Comparison of ENCODE assay signal across 12 mouse cellular contexts in the genomic region with DNA sequence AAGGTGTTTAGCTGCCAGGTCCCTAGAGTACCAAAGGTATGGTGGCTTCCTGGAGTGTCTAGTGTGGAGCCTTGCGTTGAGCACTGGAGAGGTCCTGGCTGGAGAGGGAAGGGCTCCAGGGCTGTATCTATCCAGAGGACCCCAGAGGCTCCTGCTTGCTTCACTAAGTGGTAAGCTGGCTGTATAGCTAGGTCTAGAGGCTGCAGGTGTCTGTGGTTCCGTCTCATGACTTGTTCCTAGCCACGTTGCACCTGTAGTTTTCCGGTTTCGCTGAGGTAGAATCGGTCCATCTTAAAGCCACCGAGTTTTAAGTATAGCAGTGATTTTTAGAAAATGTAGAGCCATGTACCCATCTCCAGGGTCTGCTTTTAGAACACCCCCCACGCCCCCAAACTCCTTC. TPM values are rescaled to one million over a fixed set of nuclear protein-coding genes. Genes with fewer than 3 reads are reported as not detected.
DNase-seq lines count a peak whose midpoint lies in the region; ATAC-seq lines count a peak whose summit lies in the region.
"Had no signal": no experiment of that assay in that cellular context is flagged by ENCODE, and none has a peak within 500 bp of the region (broad histone marks: within the 10 kb centered on the region; RNA-seq: fewer than 3 reads in every experiment).

No protein-coding gene starts in this region.

- WGBS in heart, embryonic 10.5 days = 81% methylated on average over 8 of the region's 8 CpGs
- WGBS in kidney, embryonic 16.5 days = 81% methylated on average over 8 of the region's 8 CpGs
- WGBS in liver, embryonic 16.5 days (ENCODE audit: insufficient replicate concordance) = 62% methylated on average over 8 of the region's 8 CpGs

- H3K27me3 ChIP-seq in heart, embryonic 10.5 days (ENCODE audit: insufficient read depth, poor library complexity, severe bottlenecking) = no peaks in the 10 kb centered on the region
- H3K27me3 ChIP-seq in kidney, embryonic 16.5 days (ENCODE audit: insufficient read depth, low read length) = no peaks in the 10 kb centered on the region
- H3K27me3 ChIP-seq in liver, embryonic 16.5 days (ENCODE audit: control insufficient read depth, insufficient read depth, low read depth, low read length) = peaks cover 39% of the 10 kb centered on the region

- H3K4me2 ChIP-seq in kidney, embryonic 16.5 days (replicated peaks; ENCODE audit: low read depth, low read length) = peak overlapping the region; percentile 49
- H3K4me2 ChIP-seq in liver, embryonic 16.5 days (ENCODE audit: low read depth, low read length) = 0 out of 2 replicates have a peak overlapping the region, but pooled peaks have one; percentile 16

- intact Hi-C loops in heart, postnatal 10 days (cut with DNase I) = loop anchor here (5.0 kb wide), 1 partner anchor 34 kb away; no protein-coding TSS in a partner anchor

- H3K4me1 ChIP-seq in heart, embryonic 10.5 days = peaks cover 93% of the 10 kb centered on the region
- peaks cover 83% of the 10 kb centered on the region for H3K4me1 ChIP-seq in kidney, embryonic 16.5 days (ENCODE audit: insufficient read depth, low read length)
- peaks cover 18% of the 10 kb centered on the region for H3K4me1 ChIP-seq in liver, embryonic 16.5 days (ENCODE audit: control insufficient read depth, low read depth, low read length)

- H3K4me3 ChIP-seq in heart, embryonic 10.5 days = 0 out of 2 replicates have a peak overlapping the region, but pooled peaks have one; percentile 15
- 0 out of 2 replicates have a peak overlapping the region, but pooled peaks have one; percentile 15 for H3K4me3 ChIP-seq in kidney, embryonic 16.5 days (ENCODE audit: low read length)
- H3K4me3 ChIP-seq in liver, embryonic 16.5 days (ENCODE audit: low read depth, low read length) = no peak overlapping the region

- no peak for ATAC-seq in kidney, embryonic 16.5 days (ENCODE audit: low FRiP score, low TSS enrichment)
- ATAC-seq in liver, embryonic 16.5 days (ENCODE audit: low read depth) = no peak

- H3K9me3 ChIP-seq in heart, embryonic 10.5 days = no peaks in the 10 kb centered on the region; the same call in 1 of the 2 replicates
- no peaks in the 10 kb centered on the region for H3K9me3 ChIP-seq in kidney, embryonic 16.5 days (ENCODE audit: low read length)
- no peaks in the 10 kb centered on the region for H3K9me3 ChIP-seq in liver, embryonic 16.5 days (replicated peaks; ENCODE audit: control insufficient read depth, low read length)

- peak overlapping the region; percentile 56; the same call in 1 of the 2 replicates for H3K9ac ChIP-seq in kidney, embryonic 16.5 days (replicated peaks; ENCODE audit: low read length)
- H3K9ac ChIP-seq in liver, embryonic 16.5 days (ENCODE audit: low read depth, low read length) = no peak overlapping the region; the same call in 1 of the 2 replicates

- H3K36me3 ChIP-seq in heart, embryonic 10.5 days = no peaks in the 10 kb centered on the region
- no peaks in the 10 kb centered on the region for H3K36me3 ChIP-seq in kidney, embryonic 16.5 days (ENCODE audit: insufficient read depth, low read length)
- no peaks in the 10 kb centered on the region for H3K36me3 ChIP-seq in liver, embryonic 16.5 days (ENCODE audit: control insufficient read depth, insufficient read depth)

- no peak for DNase-seq in heart, embryonic 10.5 days (ENCODE audit: low spot score)
- DNase-seq in heart, postnatal 10 days = no peak
- no peak for DNase-seq in kidney, adult 11 months
- peak; percentile 62 for DNase-seq in CD4-positive helper T cell, adult 2 months (ENCODE audit: low read depth, low spot score)
- DNase-seq in frontal cortex, postnatal 10 days (ENCODE audit: low spot score in 2 of 2) = no peak
- no peak for DNase-seq in gastrocnemius, postnatal 25 days
- DNase-seq: gastrocnemius, postnatal 36 days; right cerebral cortex, postnatal 4 days had no signal

- H3K27ac ChIP-seq in heart, embryonic 10.5 days = peak overlapping the region; percentile 96; the same call in 1 of the 2 replicates
- H3K27ac ChIP-seq in kidney, embryonic 16.5 days (ENCODE audit: low read length) = no peak overlapping the region
- no peak overlapping the region for H3K27ac ChIP-seq in liver, embryonic 16.5 days (ENCODE audit: low read length)

RNA-seq across cellular contexts. Expression of a gene that starts 24.6 kb away (rescaled TPM):
- polyA plus RNA-seq in heart, embryonic 10.5 days (2016; fragmentation: Nextera tagmentation; extraction: Ambion mirVana) = not detected in 2 replicates
- total RNA-seq in heart, postnatal 10 days (2021) = not detected
- polyA plus RNA-seq in kidney, embryonic 16.5 days (2015; fragmentation: Nextera tagmentation; extraction: Ambion mirVana) = not detected in 2 replicates
- polyA plus RNA-seq in liver, embryonic 16.5 days (2015; fragmentation: Nextera tagmentation; extraction: Ambion mirVana) = 0.02 TPM in 1 of 2 replicates, not detected in the other
- total RNA-seq in gastrocnemius, postnatal 25 days (2021) = under 1 TPM in 1 of 2 experiments, not detected in 1; 0.08 TPM
- total RNA-seq: gastrocnemius, postnatal 36 days; left cerebral cortex, postnatal 36 days; megakaryocyte-erythroid progenitor cell, adult 5-6 weeks had no signal

RNA-seq across cellular contexts. Expression of a gene that starts 44.3 kb away (rescaled TPM):
- 28.0 and 28.3 TPM in 2 replicates for polyA plus RNA-seq in heart, embryonic 10.5 days (2016; fragmentation: Nextera tagmentation; extraction: Ambion mirVana)
- 10 to 100 TPM; 15.6 to 15.7 TPM for total RNA-seq in heart, postnatal 10 days (2021)
- 133 and 149 TPM in 2 replicates for polyA plus RNA-seq in kidney, embryonic 16.5 days (2015; fragmentation: Nextera tagmentation; extraction: Ambion mirVana)
- polyA plus RNA-seq in liver, embryonic 16.5 days (2015; fragmentation: Nextera tagmentation; extraction: Ambion mirVana) = 97.4 and 110 TPM in 2 replicates
- 10 to 100 TPM; 62.2 to 72.0 TPM for total RNA-seq in gastrocnemius, postnatal 25 days (2021)

RNA-seq across cellular contexts. Expression of a gene that starts 48.0 kb away (rescaled TPM):
- 3.4 and 4.8 TPM in 2 replicates for polyA plus RNA-seq in heart, embryonic 10.5 days (2016; fragmentation: Nextera tagmentation; extraction: Ambion mirVana)
- total RNA-seq in heart, postnatal 10 days (2021) = 10 to 100 TPM; 11.5 to 13.0 TPM
- polyA plus RNA-seq in kidney, embryonic 16.5 days (2015; fragmentation: Nextera tagmentation; extraction: Ambion mirVana) = 3.2 and 3.7 TPM in 2 replicates
- polyA plus RNA-seq in liver, embryonic 16.5 days (2015; fragmentation: Nextera tagmentation; extraction: Ambion mirVana) = 0.44 and 0.66 TPM in 2 replicates
- total RNA-seq in gastrocnemius, postnatal 25 days (2021) = 1 to 10 TPM; 2.2 to 2.7 TPM
